Mouse (Mus musculus) lung, postnatal 4 days (tissue): ENCODE results near the gene Usp24.
A peak's percentile ranks its signal among the peaks of the same experiment; 100 is the strongest.

Experiments used
- DNase-seq, 2 experiments: peaks; one replicate each; pipeline ENCODE4 v3.0.0; 2021

Gene Usp24

DNA sequence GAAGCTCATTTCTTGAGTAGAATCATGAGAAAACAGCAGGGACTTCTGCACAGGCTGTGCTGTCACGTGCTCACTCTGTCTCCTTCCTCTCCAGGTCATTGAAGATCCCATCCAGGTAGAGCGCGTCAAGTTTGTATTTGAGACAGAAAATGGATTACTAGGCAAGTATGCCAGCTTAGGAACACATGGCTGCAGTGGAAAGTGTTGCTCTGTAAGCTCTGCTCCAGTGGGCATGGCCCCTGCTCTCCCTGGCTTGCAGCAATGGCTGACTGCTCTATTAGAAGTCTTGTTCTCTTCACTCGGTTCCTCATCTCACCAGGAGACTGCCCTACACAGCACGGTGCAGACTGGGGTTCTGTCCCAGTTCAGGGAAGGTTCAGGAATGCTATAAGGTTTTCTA, 114.4 kb downstream of the Usp24 start:
- no peak for DNase-seq

DNA sequence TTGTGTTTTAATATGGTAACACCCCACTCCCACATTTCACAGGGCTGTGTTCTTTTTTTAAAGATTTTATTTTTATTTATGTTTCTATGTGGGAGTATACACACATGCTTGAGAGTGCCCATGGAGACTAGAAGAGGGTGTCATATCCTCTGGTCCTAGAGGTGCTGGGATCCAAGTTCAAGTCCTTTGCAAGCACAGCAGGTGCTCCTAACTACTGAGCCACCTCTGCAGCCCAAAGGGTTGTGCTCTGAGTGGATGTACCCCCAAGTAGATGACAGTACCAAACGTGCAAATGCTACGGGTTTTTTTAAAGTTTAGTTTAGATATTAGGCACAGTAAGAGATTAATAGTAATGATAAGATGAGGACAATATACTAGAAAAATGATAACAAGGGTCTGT, 119.4 kb downstream of the Usp24 start:
- DNase-seq: no peak

GRCm38 (mm10) chr4:106436475-106436874, 120.5 kb downstream of the Usp24 start:
- DNase-seq: no peak

GRCm38 (mm10) chr4:106437207-106437606, 121.2 kb downstream of the Usp24 start:
- DNase-seq: no peak

- no peak for DNase-seq
Measured at GRCm38 (mm10) chr4:106438763-106439162, 122.8 kb downstream of the Usp24 start.

GRCm38 (mm10) chr4:106443182-106443581, 127.2 kb downstream of the Usp24 start:
- DNase-seq: no peak

DNA sequence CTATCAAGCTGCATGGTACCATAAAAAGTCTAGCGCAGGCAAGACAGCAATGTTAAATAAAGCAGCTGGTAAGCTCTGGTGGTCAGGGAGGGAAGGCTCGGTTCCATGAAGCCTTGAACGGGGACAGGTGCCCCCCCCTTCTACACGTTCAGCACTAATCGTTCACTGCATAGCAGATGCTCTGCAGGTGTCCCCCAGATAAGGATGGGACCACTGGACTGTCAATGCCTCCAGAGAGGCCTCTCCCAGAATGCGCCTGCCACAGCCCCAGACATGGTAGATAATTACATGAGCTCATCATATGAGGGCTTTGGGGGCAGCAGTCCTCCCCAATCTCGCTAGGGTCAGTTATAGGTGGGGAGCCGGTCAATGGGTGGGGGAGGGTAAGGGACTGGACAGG, 133.3 kb downstream of the Usp24 start:
- no peak for DNase-seq

DNA sequence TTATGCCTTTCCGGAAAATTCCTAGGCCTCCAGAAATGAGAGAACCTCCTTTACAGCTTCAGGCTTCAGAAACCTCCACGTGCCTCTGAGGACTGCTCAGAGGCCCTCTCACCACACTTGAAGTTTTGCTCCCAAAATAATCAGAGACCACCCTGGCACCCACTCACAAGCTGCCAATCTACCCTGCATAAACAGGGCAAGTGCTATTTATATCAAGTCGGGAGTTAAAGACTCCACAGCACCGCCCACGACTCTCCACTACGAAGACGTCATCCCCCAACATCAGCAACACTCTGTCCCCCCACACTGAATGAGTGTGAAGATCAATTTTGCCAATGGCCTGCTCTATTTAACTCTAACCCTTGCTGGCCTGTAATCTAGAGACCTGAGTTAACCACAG, 136.4 kb downstream of the Usp24 start:
- no peak for DNase-seq

DNA sequence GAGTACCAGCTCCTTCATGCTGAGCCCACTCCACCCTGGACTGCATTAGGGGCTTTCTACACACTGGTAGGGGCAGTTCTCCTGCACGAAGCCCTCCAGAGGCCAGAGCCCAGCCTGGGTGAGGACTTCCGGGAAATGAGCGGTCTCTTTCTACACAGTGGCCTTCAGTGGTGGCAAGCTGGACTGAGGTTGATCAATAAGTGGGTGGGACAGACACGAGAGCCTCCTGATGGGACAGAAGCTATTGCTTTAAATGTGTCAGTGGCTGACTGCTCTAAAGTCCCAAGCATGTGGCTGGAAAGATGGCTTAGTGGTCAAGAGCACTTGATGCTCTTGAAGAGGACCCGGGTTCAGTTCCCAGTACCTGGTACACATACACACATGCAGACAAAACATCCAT, 137.1 kb downstream of the Usp24 start:
- no peak for DNase-seq

DNA sequence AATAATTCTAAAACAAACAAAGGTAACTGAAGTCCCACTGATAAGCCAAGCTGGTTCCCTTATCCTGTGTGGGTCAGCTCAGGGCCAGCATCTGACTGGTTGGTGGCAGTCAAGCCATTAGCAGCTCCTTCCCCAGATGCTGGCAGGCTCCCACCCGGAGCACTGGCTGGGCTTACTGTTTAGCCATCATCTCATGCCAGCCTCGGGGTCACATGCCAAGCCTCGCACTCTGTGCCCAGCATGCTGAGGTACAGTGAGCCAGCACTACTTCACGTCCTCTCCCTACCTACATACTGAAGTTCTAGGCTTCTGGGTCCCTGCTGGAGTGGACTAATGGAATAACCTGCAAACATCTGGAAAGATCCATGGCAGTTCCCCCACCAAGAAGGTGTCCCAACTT, 137.5 kb downstream of the Usp24 start:
- no peak for DNase-seq

DNA sequence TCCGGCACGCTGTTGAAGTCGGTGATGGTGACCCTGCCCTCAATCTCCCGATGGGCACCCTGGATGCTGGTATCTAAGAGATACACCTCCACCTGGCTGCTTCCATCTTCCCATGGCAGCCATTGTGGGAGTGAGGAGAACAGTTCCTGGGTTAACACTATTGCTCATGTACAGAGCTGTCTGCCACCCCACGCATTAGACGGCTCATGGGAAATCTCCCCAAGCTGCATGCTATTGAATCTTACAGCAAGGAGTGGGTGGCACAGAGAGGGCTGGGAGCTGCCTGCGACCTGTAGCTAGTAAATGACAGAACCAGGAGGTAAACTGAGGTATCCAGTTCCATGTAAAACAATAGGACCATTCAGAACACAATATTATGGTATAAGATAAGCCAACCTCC, 138.5 kb downstream of the Usp24 start:
- DNase-seq: no peak

DNA sequence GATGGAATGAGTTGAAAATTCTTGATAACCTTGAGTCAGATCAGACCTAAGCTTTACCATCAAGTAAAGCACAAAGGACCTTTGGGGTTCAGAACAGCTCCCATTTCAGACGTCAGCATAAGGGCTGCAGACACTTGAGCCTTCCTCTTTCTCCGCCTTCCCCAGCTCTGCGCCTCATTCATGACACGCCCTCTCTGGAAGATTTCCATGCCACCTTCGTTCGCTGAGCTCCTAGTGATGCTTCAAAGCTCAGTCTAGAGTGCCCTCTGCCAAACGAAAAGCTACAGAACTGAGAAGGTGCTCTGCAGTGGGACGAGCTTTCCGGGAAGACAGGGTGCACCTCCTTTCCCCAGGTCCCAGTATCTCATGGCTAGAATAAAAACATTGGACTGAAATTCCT, 146.0 kb downstream of the Usp24 start:
- DNase-seq: no peak

DNA sequence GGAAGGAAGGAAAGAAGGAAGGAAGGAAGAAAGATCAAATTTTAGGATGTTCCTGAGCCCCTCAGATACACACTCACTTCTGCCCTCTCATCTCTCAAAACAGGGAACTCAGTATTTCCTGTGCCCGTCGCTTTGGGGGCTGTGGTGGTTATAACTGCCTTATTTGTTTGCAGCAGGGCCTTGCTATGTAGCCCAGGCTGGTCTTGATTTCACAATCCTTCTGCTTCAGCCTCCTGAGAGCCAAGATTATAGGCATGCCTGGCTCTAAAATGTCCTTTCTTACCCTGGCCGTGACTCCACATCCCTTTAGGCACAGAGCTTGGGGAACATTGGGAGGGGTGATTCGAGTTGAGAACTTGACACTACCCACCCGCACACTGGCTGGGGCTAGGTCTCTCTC, 146.5 kb downstream of the Usp24 start:
- no peak for DNase-seq

DNA sequence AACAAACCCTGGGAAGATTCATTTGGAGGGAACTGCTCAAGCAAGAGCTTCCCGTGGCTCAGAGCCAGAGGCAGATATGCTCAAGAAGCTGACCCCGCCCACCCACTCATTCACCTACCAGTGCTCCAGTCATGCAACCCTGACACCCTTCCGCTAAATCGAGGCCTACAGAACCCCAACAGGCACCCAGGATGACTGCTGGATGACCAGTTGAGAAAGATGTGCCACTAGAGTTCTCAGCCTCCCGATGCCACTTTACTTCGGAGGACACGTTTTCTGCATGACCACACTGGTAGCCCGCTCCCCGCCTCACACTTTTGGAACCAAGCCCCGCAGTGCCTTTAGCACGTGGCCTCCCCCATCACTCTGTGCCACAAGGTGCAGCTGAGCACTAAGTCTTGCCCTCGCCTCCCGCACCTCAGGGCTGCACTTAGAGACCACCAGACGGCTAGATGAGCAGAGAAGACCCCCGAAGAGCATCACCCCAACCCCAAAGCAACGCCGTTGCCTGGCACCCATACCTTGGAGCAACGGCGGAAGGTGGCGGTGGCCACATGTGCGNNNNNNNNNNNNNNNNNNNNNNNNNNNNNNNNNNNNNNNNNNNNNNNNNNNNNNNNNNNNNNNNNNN, 147.3 kb downstream of the Usp24 start:
- no peak for DNase-seq

- no peak for DNase-seq
Measured at GRCm38 (mm10) chr4:106467420-106468110, 151.6 kb downstream of the Usp24 start.

DNA sequence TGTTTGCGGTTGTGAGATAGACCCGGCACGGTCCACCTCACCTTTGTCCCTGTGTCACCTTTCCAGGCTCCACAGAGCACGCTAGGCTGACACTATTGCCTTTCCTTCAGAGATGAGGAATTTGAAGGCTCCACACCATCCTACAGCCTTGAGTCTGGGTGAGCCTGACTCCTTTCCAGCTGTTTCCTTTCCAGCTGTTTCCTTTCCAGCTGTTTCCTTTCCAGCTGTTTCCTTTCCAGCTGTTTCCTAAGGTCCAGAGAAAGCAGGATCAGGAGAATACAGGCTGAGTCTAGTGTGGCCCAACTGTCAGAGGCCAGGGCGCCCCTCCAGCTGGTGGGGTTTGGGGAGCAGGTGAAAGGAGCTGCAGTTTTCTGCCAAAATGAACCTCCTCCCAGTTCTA, 154.9 kb downstream of the Usp24 start:
- no peak for DNase-seq

DNA sequence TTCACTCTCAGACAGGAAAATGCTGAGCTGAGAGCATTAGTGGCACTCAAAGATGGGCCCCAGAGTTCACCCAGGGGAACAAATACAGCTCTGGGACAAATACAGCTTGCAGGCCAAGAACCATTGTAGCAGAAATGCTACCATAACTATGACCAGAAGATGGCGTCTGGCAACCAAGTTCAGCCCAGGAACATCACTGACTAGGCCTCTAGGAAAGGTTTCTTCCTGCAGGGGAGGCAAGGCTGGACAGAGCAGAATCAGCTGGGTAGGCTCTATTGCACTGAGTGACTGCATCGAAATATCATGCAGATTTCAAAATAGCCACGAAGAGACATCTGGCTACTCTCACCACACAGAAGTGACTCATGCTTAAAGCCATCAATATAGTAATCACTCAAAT, 156.3 kb downstream of the Usp24 start:
- DNase-seq: peak; percentile 58 to 72

GRCm38 (mm10) chr4:106474241-106474640, 158.2 kb downstream of the Usp24 start:
- peak in 1 of 2 experiments; percentile 45 for DNase-seq

GRCm38 (mm10) chr4:106480545-106480944, 164.5 kb downstream of the Usp24 start:
- DNase-seq: no peak

DNA sequence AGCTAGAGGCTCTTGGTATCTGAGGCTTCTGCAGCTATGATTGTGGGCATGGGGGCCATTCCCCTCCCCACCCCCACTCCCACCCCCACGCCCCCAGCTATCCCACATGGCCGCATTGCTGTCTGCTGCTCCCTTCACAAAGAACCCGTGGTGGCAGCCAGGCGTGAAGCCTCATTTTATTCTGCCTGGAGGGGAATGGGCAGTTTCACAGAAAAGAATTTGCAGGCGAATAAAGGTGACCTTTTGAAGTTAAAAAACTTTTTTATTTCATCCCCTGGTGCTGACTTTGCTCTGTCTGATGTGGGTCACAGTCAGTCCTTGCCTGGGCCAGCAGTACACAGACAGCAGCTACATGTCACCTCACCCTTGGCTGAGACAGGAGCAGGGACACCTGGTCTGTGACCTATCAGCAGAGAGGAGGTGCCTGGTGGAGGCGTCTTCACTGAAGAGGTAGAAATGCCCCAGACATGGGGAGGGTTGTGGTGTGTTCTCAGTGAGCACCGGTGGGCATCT, 167.3 kb downstream of the Usp24 start:
- DNase-seq: no peak

- DNase-seq: no peak
Measured at GRCm38 (mm10) chr4:106483831-106484230, 167.8 kb downstream of the Usp24 start.

DNA sequence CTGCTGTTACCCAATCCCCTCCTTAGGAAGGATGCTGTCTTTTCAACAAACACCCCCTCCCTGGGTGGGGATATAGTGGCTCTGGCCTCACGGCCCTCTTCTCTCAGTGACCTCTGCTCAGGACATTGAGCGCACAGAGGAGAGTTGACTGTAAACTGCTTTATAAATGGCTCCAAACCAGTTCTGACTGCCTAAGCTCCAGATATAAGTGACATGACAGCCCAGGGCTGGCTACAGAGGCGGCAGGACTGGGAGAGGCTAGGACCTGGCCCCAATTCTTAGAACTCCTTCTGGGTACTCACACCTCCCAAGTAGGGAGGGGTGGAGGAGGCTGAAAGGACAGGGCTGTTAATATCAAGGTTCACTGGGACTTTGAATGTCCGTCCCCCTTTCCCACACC, 174.6 kb downstream of the Usp24 start:
- DNase-seq: peak in 1 of 2 experiments; percentile 23
